Mouse (Mus musculus) hindbrain, embryonic 12.5 days (tissue): ENCODE data around the gene Ankrd11. TPM values are rescaled to one million over a fixed set of nuclear protein-coding genes. Genes with fewer than 3 reads are reported as not detected.
A peak's percentile ranks its signal among the peaks of the same experiment; 100 is the strongest.

ENCODE experiments used
- ATAC-seq: fragments of 200-750 bp; cut with Nextera tagmentation; 2 replicates; pipeline ENCODE4 v1.8.0; 2017; ENCODE audit warnings: moderate TSS enrichment; ENCODE audit not compliant: low FRiP score
- H3K27ac ChIP-seq: fragments of 300-500 bp; sonication (generic); 2 replicates; pipeline ENCODE4 v1.5.1; 2016; ENCODE audit warnings: mild to moderate bottlenecking
- H3K27me3 ChIP-seq: fragments of 300-500 bp; sonication (generic); 2 replicates; pipeline ENCODE4 v1.6.1; 2016; ENCODE audit warnings: mild to moderate bottlenecking
- H3K36me3 ChIP-seq: fragments of 300-500 bp; sonication (generic); 2 replicates; pipeline ENCODE4 v1.6.1; 2016; ENCODE audit warnings: mild to moderate bottlenecking
- H3K4me1 ChIP-seq: fragments of 300-500 bp; sonication (generic); 2 replicates; pipeline ENCODE4 v1.6.1; 2016
- H3K4me2 ChIP-seq: fragments of 300-500 bp; sonication (generic); replicated peaks from 2 replicates; pipeline ENCODE4 v1.6.1; 2016; ENCODE audit warnings: mild to moderate bottlenecking
- H3K4me3 ChIP-seq: fragments of 300-500 bp; sonication (generic); 2 replicates; pipeline ENCODE4 v1.5.1; 2016; ENCODE audit warnings: mild to moderate bottlenecking
- H3K9ac ChIP-seq: fragments of 300-500 bp; sonication (generic); 2 replicates; pipeline ENCODE4 v1.6.1; 2016; ENCODE audit warnings: mild to moderate bottlenecking, moderate library complexity
- H3K9me3 ChIP-seq: fragments of 300-500 bp; sonication (generic); replicated peaks from 2 replicates; pipeline ENCODE4 v1.6.1; 2016; ENCODE audit warnings: mild to moderate bottlenecking
- WGBS: fragments of 180-500 bp; shearing (Covaris S2); methylation state at CpG from one replicate; pipeline ENCODE4 v1.1.7; 2016; 5-methylcytosine and 5-hydroxymethylcytosine counted together
- polyA plus RNA-seq: library from polyadenylated mRNA; unstranded; fragments of >200 nt; fragmentation: Nextera tagmentation; extraction: Ambion mirVana; gene quantifications from 2 replicates; pipeline ENCODE4 v1.2.1, GENCODE M21; 2016

The Ankrd11 gene
- polyA plus RNA-seq, 1 experiment from 2014 or later, result 90.1 TPM

GRCm38 (mm10) chr8:122896317-122896716, 145.8 kb downstream of the Ankrd11 start:
- Histone ChIP-seq H3K36me3 (peaks cover 84% of the 10 kb centered on the region), H3K4me2 (no peak overlapping the region), H3K27me3 (no peaks in the 10 kb centered on the region), H3K4me1 (no peaks in the 10 kb centered on the region), H3K4me3 (no peak overlapping the region), H3K9me3 (no peaks in the 10 kb centered on the region), H3K27ac (no peak overlapping the region), H3K9ac (no peak overlapping the region)
- 93% methylated on average over 11 of the region's 11 CpGs for WGBS
- no peak for ATAC-seq

GRCm38 (mm10) chr8:122893451-122893850, 148.6 kb downstream of the Ankrd11 start:
- Histone ChIP-seq H3K4me1 (no peaks in the 10 kb centered on the region), H3K27me3 (no peaks in the 10 kb centered on the region), H3K9me3 (no peaks in the 10 kb centered on the region), H3K36me3 (peaks cover 97% of the 10 kb centered on the region), H3K4me3 (no peak overlapping the region), H3K27ac (no peak overlapping the region), H3K9ac (no peak overlapping the region), H3K4me2 (no peak overlapping the region)
- ATAC-seq, result no peak
- 94% methylated on average over 12 of the region's 12 CpGs for WGBS

- no peaks in the 10 kb centered on the region for H3K4me1 ChIP-seq
- H3K4me3 ChIP-seq, result no peak overlapping the region
- no peak overlapping the region for H3K4me2 ChIP-seq
- 90% methylated on average over 12 of the region's 12 CpGs for WGBS
- H3K27ac ChIP-seq, result no peak overlapping the region
- H3K9me3 ChIP-seq, result no peaks in the 10 kb centered on the region
- peaks cover 98% of the 10 kb centered on the region for H3K36me3 ChIP-seq
- H3K9ac ChIP-seq, result no peak overlapping the region
- no peaks in the 10 kb centered on the region for H3K27me3 ChIP-seq
- ATAC-seq, result no peak
Observed at GRCm38 (mm10) chr8:122891440-122891839, 150.6 kb downstream of the Ankrd11 start.

- WGBS, result 91% methylated on average over 10 of the region's 10 CpGs
- Histone ChIP-seq H3K9me3 (no peaks in the 10 kb centered on the region), H3K4me1 (no peaks in the 10 kb centered on the region), H3K36me3 (peaks cover 69% of the 10 kb centered on the region), H3K4me3 (no peak overlapping the region), H3K27me3 (no peaks in the 10 kb centered on the region), H3K9ac (no peak overlapping the region), H3K4me2 (no peak overlapping the region), H3K27ac (no peak overlapping the region)
- ATAC-seq, result no peak
Observed at GRCm38 (mm10) chr8:122883671-122884070, 158.4 kb downstream of the Ankrd11 start.

- Histone ChIP-seq H3K4me3 (no peak overlapping the region), H3K27ac (no peak overlapping the region), H3K4me1 (no peaks in the 10 kb centered on the region), H3K27me3 (no peaks in the 10 kb centered on the region), H3K36me3 (peaks cover 36% of the 10 kb centered on the region), H3K9me3 (no peaks in the 10 kb centered on the region), H3K9ac (no peak overlapping the region), H3K4me2 (no peak overlapping the region)
- 46% methylated on average over 3 of the region's 3 CpGs for WGBS
- no peak for ATAC-seq
Observed at GRCm38 (mm10) chr8:122880302-122880701, 161.8 kb downstream of the Ankrd11 start.

GRCm38 (mm10) chr8:122878231-122878630, 163.8 kb downstream of the Ankrd11 start:
- Histone ChIP-seq H3K4me2 (no peak overlapping the region), H3K9me3 (no peaks in the 10 kb centered on the region), H3K36me3 (peaks cover 17% of the 10 kb centered on the region), H3K27ac (no peak overlapping the region), H3K4me1 (no peaks in the 10 kb centered on the region), H3K9ac (no peak overlapping the region), H3K27me3 (no peaks in the 10 kb centered on the region), H3K4me3 (no peak overlapping the region)
- no peak for ATAC-seq
- whole genome bisulfite sequencing, result 89% methylated on average over 3 of the region's 3 CpGs

GRCm38 (mm10) chr8:122875186-122875585, 166.9 kb downstream of the Ankrd11 start:
- Histone ChIP-seq H3K27me3 (no peaks in the 10 kb centered on the region), H3K4me1 (peaks cover 5% of the 10 kb centered on the region), H3K4me2 (no peak overlapping the region), H3K9ac (no peak overlapping the region), H3K9me3 (no peaks in the 10 kb centered on the region), H3K4me3 (no peak overlapping the region), H3K36me3 (no peaks in the 10 kb centered on the region), H3K27ac (no peak overlapping the region)
- 72% methylated on average over 5 of the region's 5 CpGs for WGBS
- no peak for ATAC-seq

- Histone ChIP-seq H3K9me3 (no peaks in the 10 kb centered on the region), H3K36me3 (no peaks in the 10 kb centered on the region), H3K4me1 (peaks cover 5% of the 10 kb centered on the region), H3K4me3 (no peak overlapping the region), H3K27me3 (no peaks in the 10 kb centered on the region), H3K27ac (no peak overlapping the region), H3K9ac (no peak overlapping the region), H3K4me2 (no peak overlapping the region)
- WGBS, result 47% methylated on average over 6 of the region's 6 CpGs
- ATAC-seq, result no peak
Observed at GRCm38 (mm10) chr8:122873171-122873570, 168.9 kb downstream of the Ankrd11 start.

- ATAC-seq, result no peak
- Histone ChIP-seq H3K27me3 (no peaks in the 10 kb centered on the region), H3K4me3 (no peak overlapping the region), H3K9ac (no peak overlapping the region), H3K4me1 (peaks cover 5% of the 10 kb centered on the region), H3K4me2 (no peak overlapping the region), H3K9me3 (no peaks in the 10 kb centered on the region), H3K36me3 (no peaks in the 10 kb centered on the region), H3K27ac (no peak overlapping the region)
- 72% methylated on average over 9 of the region's 9 CpGs for WGBS
Observed at GRCm38 (mm10) chr8:122871663-122872062, 170.4 kb downstream of the Ankrd11 start.

GRCm38 (mm10) chr8:122870377-122870863, 171.7 kb downstream of the Ankrd11 start:
- Histone ChIP-seq H3K27me3 (no peaks in the 10 kb centered on the region), H3K4me3 (peak overlapping the region; percentile 9; the same call in 1 of the 2 replicates), H3K27ac (no peak overlapping the region), H3K36me3 (no peaks in the 10 kb centered on the region), H3K4me1 (peaks cover 5% of the 10 kb centered on the region), H3K4me2 (peak overlapping the region; percentile 32; the same call in 1 of the 2 replicates), H3K9me3 (peaks cover 8% of the 10 kb centered on the region; the same call in 1 of the 2 replicates), H3K9ac (peak overlapping the region; percentile 23; the same call in 1 of the 2 replicates)
- no peak for ATAC-seq
- 15% methylated on average over 31 of the region's 31 CpGs for WGBS

- H3K9me3 ChIP-seq, result peaks cover 21% of the 10 kb centered on the region
- H3K36me3 ChIP-seq, result no peaks in the 10 kb centered on the region
- 93% methylated on average over 6 of the region's 6 CpGs for WGBS
- no peak overlapping the region for H3K4me3 ChIP-seq
- no peak overlapping the region for H3K9ac ChIP-seq
- H3K4me1 ChIP-seq, result peaks cover 5% of the 10 kb centered on the region
- no peak overlapping the region for H3K27ac ChIP-seq
- no peak overlapping the region for H3K4me2 ChIP-seq
- H3K27me3 ChIP-seq, result 0 out of 2 replicates have a peak, but pooled peaks cover 2% of the 10 kb centered on the region
- ATAC-seq, result no peak
Observed at GRCm38 (mm10) chr8:122867982-122868381, 174.1 kb downstream of the Ankrd11 start.

GRCm38 (mm10) chr8:122866231-122866630, 175.8 kb downstream of the Ankrd11 start:
- peaks cover 21% of the 10 kb centered on the region for H3K9me3 ChIP-seq
- no peak overlapping the region for H3K4me3 ChIP-seq
- no peak for ATAC-seq
- H3K27ac ChIP-seq, result no peak overlapping the region
- no peak overlapping the region for H3K4me2 ChIP-seq
- 0 out of 2 replicates have a peak, but pooled peaks cover 2% of the 10 kb centered on the region for H3K27me3 ChIP-seq
- H3K4me1 ChIP-seq, result peaks cover 5% of the 10 kb centered on the region
- no peak overlapping the region for H3K9ac ChIP-seq
- 79% methylated on average over 8 of the region's 8 CpGs for WGBS
- no peaks in the 10 kb centered on the region for H3K36me3 ChIP-seq

- Histone ChIP-seq H3K36me3 (no peaks in the 10 kb centered on the region), H3K9me3 (peaks cover 21% of the 10 kb centered on the region), H3K4me3 (peak overlapping the region; percentile 23), H3K27me3 (0 out of 2 replicates have a peak, but pooled peaks cover 2% of the 10 kb centered on the region), H3K27ac (no peak overlapping the region), H3K4me2 (peak overlapping the region; percentile 49), H3K9ac (no peak overlapping the region), H3K4me1 (peaks cover 3% of the 10 kb centered on the region)
- no peak for ATAC-seq
- 57% methylated on average over 10 of the region's 10 CpGs for WGBS
Observed at GRCm38 (mm10) chr8:122865441-122865840, 176.6 kb downstream of the Ankrd11 start.
